Mouse (Mus musculus) liver, adult 2 months (tissue): ENCODE results near the gene Arap2.

ENCODE experiments used
- CTCF ChIP-seq: fragments of 200-500 bp; IDR thresholded peaks from 2 replicates; pipeline ENCODE4 v1.5.1; 2011; ENCODE audit warnings: low read depth, low read length, control low read depth
- POLR2A ChIP-seq: fragments of 200-500 bp; IDR thresholded peaks from 2 replicates; pipeline ENCODE4 v1.6.1; 2011; ENCODE audit warnings: low read length, control low read depth; ENCODE audit not compliant: insufficient read depth; ENCODE audit errors: extremely low read depth

GRCm38 (mm10) chr5:62628901-62629300 is 137.1 kb downstream of the Arap2 start:
- TF ChIP-seq CTCF, result no peak
- TF ChIP-seq POLR2A, result no peak
